Mouse (Mus musculus) embryonic fibroblast, embryonic 13.5 days (primary cell): Measurements from ENCODE around the gene Robo1.

Experiments used
- CTCF ChIP-seq: IDR thresholded peaks from 2 replicates; pipeline ENCODE4 v1.5.1; 2011; ENCODE audit warnings: mild to moderate bottlenecking, control low read depth, low read length, moderate library complexity, borderline replicate concordance; ENCODE audit not compliant: insufficient read depth
- POLR2A ChIP-seq: IDR thresholded peaks from 2 replicates; pipeline ENCODE4 v1.6.1; 2011; ENCODE audit warnings: low read depth, mild to moderate bottlenecking, control low read depth, low read length, moderate library complexity

DNA sequence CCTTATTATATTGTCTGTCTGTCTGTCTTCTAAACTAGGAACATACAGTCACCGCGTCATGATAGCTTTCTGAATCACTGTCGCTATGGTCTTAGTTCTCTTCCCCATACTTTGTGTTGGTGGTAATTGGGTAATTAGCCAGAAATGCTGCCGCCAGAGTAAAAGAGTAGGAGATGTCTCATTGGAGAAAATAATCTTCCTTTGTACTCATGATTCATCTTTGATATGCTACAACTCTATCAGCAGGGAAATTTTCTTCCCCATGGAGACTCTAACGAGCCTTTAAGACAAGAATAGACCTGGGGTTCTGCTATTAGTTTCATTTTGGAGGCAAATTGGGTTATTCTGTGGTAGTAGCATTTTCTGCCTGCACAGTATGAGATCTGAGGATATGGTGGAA, 503.4 kb downstream of the Robo1 start:
- TF ChIP-seq CTCF (no peak), POLR2A (no peak)
